Mouse (Mus musculus) left cerebral cortex, adult 8-10 months (tissue): ENCODE results near the gene Tescl. TPM values are rescaled to one million over a fixed set of nuclear protein-coding genes. Genes with fewer than 3 reads are reported as not detected.

Source experiments
- DNase-seq, 2 experiments: peaks; one replicate each; pipeline ENCODE4 v3.0.0; 2022; ENCODE audit warnings: low spot score in 2 of 2
- total RNA-seq, 4 experiments: library from RNA; stranded (reverse); gene quantifications; 2 replicates each; pipeline ENCODE4 v1.2.4; 2022

Tescl gene
- total RNA-seq, 4 experiments from 2014 or later: not detected

DNA sequence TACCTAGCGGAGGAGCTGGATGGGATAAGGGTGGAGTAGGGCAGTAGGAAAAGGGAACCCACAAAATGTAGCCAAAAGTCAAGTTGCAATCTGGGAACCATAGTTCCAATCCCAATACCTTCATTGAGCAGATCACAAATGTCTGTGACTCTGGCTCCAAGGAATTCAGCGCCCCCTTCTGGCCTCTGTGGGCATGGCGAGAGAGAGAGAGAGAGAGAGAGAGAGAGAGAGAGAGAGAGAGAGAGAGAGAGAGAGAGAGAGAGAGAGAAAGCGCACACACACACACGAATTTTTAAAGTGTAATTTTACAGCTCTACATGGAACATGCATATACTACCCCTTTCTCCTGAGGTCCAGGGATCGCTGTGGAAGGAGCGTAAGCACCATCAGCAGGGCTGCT, 29.5 kb upstream of the Tescl start:
- no peak for DNase-seq

DNA sequence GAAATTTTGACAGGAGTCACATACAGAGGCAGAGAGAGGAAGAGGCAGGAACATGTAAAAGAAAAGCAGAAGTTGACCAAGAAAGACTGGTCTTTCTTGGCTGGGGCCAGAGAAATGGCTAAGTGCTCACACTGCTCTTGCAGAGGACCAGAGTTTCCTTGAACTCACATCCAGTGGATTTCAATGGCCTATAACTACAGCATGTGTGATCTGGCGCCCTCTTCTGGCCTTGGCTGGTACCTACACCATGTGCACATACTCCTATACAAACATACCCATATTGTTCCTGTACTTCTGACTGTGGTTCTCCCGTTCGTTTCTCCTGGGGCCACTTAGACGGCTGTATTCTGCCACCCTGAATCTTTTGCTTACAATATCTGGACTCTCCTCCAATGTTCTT, 27.3 kb upstream of the Tescl start:
- DNase-seq: no peak

DNA sequence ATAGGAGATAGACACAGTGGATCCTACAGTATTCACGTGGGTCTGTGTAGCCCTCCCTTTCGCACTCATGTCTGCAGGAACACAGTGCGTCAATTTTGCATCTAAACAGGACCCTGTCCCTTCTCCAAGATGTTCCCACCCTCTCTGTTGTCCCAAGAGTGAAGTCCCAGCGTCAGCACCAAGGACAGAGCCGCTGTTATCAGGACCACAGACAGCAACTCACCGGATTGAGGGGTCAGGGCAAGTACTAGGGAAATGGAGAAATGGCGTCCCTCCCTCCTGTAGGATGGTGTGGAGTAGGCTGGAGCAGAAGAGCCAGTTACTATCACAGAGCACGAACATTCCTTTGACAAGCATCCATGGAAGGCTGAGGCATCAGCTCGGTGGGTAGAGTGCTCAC, 25.5 kb upstream of the Tescl start:
- no peak for DNase-seq

DNA sequence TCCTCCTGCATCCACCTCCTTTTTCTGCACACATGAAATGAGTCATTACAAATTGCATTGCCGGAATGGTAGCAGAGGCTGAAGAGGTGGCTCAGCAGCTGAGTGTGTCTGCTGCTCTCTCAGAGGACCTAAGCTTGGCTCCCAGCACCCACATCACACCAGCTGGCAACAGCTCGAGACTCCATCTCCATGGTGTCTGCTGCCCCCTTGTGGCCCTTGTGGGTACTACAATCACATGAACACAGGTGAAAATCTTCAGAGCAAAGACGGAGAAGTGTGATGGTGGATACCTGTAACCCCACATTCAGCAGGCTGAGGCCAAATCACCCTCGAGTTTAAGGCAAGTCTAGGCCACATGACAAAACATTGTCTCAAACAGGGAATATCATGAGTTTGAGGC, 24.2 kb upstream of the Tescl start:
- DNase-seq: no peak

DNA sequence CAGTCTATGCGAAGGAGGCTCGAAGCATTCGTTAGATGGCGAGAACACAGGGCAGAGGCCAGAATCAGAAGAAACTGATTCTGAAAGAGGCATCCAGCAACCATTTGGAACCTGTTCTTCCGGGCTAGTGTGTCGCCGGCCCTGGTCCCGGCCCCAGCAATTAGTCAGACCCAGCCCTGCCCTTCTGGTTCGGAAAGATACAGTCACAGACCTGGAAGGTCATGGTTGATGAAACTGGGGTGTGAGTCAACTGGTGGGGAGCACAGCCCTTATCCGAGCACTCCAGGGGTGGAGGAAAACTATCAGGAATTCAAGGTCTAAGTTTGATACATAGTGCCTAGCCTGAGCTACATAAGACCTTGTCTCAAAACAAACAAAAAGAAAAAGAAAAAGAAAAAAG, 22.3 kb upstream of the Tescl start:
- no peak for DNase-seq

DNA sequence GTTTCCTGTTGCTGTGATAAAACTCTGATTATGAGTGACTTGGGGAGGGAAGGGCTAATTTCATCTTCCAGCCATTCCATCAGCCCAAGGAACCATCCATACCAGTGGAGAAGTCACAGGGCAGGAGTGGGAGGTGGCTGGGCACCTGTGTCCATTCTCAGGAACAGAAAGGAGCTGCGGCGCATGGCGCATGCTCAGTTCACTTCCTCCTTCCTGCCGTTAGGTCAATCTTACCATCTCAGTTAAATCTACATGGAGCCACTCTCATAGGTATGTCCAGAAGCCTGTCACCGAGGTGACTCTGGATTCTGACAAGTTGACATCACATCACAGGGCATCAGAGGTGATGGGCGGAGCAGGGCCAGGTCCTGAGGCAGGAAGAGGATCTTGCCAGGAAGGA, 21.9 kb upstream of the Tescl start:
- DNase-seq: no peak

DNA sequence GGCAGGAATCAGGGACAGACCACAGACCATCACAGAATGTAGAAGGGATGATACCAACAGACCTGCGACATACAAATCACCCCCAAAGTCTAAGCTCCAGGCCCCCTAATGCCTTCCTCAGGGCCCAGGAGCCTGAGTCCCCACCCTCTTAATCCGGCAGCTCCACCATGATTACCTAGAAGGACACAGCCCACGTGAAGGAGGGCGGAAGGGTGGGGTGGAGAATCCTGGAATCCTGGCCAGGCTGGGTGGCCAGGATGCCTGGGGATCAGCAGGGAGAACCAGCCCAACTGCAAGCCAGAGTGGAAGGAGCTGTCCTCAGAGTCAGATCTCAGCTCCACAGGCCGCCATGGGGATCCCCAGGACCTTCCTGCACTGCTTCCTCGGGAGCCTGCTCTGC, 15.2 kb upstream of the Tescl start, which contains the start of gene Lypd5:
Gene Lypd5 (plus strand): TSS at position 301 of the 400 bp plus-strand sequence.
- DNase-seq: no peak

DNA sequence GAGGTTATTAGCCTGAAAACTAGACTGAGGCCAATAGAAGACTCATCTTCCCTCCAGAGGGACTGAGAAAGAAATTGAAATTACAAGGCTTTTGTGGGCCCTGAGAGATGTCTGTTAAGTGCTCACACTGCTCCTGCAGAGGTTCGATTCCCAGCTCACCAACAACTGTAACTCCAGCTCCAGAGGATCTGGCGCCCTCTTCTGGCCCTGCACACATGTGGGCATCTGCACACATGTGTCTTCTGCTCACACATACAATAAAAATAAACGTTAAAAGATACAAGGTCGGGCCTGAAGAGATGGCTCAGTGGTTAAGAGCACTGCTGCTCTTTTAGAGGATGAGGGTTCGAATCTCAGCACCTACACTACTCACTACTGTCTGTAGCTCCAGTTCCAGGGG, 12.7 kb upstream of the Tescl start:
- DNase-seq: no peak

DNA sequence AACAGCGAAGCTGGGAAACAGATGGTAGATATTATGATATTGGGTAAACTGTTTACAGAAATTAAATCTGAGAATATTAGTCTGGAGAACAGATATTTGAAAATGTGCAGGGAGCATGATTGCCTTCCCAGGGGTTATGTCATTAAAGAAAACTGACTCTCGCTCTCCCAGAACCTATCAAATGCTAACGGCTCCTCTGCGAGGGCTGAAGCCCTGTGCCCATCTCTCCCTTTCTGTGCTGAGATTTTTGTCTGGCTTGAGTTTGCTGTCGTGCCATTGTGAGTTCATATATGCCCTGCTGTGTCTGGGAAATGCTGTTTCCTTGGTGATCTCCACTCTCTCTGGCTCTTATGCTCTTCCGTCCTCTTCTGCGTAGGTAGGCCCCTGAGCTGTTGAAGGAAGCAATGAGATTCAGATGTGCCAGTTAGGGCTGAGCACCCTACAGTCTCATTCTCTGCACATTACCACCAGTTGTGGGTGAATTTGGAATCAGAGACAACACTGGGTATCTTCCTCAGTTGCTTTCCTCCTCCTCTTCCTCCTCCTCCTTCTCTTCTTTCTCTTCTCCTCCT, 10.1 kb upstream of the Tescl start:
- DNase-seq: peak in 1 of 2 experiments; percentile 34

DNA sequence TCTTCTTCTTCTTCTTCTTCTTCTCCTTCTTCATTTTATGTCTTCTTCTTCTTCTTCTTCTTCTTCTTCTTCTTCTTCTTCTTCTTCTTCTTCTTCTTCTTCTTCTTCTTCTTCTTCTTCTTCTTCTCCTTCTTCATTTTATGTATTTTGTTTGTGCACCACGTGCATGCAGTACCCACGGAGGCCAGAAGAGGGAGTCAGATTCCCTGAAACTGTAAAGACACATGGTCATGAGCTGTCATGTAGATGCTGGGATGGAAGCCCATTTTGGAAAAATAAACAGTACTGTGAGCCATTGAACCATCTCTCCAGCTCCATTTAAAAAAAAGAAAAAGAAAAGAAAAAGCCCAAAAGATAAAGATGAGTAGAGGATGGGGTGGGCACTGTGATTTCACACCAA, 4.5 kb upstream of the Tescl start:
- no peak for DNase-seq

DNA sequence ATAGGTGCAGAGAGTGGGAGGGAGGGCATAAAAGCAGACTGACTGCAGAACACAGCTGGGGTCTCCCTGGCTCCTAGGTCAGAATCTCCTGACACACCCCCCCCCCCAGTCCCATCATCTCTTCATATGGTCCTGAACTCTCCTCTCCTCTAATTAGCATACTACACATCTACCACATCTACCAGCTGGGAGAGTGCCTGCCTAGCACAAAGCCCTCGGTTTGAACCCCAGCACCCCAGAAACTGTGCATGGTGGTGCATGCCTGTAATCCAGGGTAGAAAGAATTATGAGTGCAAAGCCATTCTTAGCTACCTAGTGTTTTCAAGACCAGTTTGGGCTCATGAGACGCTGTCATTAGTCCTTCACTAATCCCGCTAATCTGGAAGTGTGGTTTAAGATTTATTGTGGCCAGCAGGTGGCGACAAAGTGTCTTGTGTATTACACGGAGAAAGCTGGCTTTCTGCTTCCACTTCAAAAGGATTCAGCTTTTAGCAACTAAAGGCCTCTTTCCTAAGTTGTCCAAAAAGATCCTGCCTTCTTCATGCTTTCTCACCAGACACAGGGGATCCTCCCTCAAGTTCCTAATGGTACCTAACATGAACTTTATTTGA, 2.1 kb upstream of the Tescl start:
- DNase-seq: peak in 1 of 2 experiments; percentile 66

DNA sequence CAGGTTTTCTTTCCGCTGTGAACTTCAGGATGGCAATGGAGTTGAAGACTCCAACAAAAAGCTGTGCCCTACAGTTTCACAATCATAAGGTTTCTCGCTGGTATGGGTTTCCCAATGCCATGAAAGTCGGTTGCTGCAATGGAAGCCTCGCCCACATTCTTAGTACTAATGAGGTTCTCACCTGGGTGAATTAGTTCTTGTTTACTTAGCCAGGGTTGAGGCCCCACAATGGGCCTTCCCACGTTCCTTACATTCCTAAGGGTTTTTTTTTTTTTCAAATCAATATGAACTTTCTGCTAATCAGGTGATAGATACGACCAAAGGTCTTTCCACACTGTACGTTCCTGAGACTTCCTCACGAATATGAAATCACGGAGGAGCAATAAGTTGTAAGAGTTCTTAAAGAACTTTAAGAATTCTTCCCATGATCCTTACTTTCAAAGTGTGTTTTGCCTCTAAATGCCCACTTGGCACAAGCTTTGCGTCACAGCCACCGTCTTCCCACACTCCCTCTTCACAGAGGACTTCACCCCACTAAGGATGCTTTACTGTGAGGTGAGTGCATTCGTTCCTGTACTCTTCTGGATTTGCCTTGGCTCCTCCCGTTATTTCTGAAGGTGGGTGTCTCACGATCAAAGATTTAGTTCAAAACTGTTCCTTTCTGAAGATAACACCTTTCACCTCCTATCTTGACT, 6.3 kb downstream of the Tescl start:
- DNase-seq: no peak

DNA sequence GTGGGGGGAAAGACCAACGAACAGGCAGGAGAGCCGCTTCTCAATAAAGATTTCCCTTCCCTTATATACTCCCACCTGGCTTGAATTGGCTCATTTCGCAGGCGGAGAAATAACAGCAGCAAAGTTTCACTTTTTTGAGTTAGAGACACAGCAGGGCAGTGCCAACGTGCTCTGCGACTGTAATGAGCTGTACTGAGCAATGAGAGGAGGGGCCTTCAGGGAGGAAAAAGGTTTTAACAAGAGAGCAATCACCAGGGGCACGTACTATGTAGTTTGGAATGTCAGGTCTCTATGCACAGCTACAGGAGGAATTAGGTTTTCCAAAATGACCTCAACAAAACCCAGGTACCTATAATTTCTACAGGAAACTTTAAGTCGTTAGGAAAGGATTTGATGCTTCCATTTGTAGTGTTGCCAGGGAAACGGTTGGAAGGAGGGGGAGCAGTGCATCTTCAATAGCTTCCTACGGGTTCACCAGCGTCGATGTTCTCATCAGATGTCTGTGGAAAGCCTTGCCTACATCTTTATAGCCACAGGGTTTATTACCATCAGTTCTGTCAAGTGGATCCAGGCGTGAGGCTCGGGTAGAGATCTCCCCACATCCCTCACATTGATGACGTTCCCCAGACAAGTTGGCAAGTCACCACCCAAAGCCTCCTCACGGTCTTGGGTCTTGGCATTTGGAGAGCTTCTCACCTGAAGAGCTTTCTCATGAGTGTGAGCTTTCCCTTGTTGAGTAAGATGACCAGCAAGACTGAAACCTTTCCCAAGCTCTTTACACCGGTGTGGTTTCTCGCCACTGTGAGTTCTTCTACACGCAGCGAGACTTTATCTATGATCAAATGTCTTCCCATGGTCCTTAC, 7.2 kb downstream of the Tescl start:
- DNase-seq: no peak

DNA sequence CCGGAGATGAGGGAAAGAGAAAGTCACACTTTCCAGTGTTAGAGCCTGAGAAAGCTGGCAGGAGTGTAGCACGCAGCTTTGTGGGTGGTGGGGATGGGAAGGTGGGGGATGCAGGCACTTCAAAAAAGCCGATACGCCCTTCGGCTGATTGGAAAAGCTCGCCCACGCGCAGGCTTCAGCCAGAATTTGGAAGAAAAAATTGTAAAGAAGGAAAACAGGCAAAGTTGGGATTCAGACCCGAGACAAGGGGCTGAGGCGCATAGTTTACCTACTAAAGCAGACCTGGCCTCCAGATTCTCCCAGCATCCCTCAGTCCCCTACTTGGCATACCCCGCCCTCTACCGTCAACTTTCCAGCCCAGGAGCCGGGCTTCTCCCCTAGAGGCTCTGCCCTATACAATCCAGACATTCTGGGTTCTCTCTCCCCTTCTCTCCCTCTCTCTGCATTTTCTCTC, 8.0 kb downstream of the Tescl start:
- DNase-seq: peak; percentile 34 to 63

DNA sequence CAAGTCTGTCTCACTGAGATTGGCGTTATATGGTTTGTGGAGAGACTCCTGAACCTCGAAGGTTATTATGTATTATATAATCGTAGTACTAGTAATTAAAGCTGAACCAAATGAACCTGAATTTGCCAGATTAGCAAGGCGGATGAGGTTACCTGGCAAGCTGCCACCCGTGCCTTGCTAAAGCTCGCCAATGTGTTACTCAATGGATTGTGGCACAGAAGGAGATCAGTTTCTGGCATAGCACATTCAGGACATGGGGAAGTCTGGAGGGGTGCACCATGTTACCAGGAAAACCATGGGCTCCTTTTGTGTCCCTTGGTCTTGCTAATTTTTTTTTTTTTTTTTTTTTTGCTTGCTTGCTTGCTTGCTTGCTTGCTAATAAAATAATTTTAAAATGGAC, 8.5 kb downstream of the Tescl start:
- DNase-seq: no peak

DNA sequence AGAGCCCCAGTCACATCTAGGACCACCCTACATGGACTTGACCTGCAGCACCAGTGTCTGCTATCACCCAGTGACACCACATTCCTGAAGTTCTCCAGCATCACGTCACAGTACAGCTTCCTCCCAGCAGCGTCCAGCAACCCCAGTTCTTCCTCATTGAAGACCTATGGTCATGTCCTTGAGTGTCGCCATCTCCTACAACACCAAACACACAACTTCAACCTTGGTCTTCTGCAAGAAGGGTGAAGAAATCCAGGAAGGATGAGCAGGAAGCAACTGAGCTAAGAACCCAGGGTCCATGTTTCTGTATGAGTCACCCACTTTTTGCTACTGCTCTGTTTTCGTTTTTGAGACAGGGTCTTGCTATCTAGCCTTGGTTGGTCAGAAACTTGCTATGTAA, 11.1 kb downstream of the Tescl start:
- DNase-seq: no peak

DNA sequence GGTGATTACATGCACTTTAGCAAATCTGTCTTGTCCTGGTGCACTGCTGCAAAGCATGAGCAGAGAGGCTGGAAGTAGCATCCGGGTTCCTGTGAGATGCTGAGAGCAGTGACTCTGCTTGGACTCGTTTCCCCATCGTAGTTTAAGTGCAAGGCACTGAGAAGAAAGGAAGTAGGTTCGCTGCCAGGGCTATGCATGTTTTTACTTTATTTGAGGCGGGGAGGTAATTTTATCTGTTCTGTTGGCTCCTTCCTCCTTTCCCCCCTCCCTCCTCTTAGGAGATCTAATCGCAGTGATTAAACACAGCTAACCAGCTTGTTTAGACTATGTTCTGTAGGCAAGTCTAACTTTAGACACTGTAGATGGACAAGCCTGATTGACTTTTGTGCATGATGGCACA, 14.8 kb downstream of the Tescl start:
- DNase-seq: no peak

DNA sequence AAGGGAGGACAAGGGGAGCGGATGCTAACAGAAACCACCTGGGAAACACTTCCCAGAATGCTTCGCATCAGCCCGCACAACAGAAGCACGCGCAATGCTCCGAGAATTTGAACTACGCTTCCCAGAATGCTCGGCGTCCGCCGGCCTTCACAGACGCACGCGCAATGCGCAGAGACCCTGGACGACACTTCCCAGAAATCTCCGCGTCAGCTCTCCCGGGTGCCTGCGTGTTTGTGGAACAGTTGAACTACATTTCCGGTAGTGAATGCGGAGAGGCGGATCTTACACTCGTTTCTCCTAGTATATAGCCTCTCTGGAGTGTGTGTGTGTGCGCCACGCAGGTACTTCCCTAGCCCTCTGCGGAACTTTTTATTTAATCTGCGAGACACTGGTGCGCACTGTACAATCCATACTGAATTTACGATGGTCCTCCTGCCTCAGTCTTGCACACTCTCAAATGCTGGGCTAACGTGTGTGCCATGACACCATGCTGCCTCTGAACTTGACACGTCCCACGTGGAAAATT, 17.1 kb downstream of the Tescl start, which contains the start of gene Zfp94:
Gene Zfp94 (minus strand): TSS at position 100 of the 526 bp plus-strand sequence.
- peak; percentile 91 to 96 for DNase-seq

DNA sequence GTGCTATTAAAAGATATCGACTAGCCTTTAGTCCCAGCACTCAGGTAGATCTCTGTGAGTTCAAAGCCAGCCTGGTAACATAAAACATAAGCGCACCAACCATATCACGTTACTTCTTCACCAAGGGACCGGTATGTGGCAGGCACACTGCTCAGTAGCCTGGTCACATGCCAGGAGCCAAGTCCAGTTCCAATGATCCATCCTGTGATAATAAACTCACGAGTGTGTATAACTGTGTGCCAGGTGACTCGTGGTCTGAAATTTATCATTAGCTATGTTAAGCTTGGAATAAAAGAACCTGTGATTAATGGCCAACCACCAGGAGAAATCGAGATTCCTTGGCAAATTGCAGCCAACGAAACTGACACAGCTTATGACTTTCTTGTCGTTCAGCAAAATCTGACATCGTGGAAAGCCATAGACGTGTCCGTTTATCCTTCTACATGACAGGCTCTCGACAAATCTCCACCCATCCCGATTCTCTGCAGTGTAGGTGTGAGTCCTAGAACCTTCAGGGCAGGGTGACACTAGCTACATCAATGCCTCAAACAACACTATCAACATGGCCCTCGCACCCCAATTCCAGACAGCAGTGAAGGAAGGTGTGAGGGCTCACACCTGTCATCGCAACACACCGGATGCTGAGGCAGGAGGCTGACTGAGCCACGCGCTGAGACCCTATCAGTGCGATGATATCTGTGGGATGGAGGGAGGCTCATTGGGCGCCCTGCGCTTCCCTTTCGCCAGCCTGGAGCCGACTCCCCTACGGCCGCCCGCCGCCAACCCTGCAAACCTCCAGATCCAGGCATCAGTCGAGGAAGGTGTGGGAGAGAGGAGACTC, 17.8 kb downstream of the Tescl start:
- no peak for DNase-seq

DNA sequence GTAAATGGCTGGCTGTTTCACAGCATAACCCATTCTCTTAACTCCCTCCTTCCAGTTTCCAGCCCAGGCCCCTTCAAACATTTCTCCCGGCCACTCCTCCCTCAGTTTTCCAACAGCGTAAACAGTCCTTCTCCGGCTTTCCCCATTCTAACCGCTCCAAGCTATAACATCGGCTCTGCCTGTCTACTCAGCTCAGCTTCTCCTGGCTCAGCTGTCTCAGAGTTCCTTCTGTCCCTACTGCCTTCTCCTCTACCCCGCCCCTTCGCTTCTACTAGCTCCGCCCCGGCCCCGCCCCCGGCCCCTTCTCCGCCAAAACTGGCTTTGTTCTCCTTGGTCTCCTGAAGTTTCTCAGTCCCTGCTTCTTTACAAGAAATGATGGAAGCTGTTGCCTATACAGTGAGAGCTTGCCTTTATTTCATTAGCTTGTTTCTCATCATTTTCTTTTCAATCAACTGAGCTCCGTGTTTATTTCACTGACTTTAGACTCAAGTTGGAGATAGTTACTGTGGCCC, 32.9 kb downstream of the Tescl start, which contains the start of gene Zfp61:
Gene Zfp61 (minus strand): TSS at position 462 of the 512 bp plus-strand sequence.
- DNase-seq: no peak
